Mouse (Mus musculus) C2C12 (cell line): ENCODE measurements around the gene Mylk4. TPM values are rescaled to one million over a fixed set of nuclear protein-coding genes. Genes with fewer than 3 reads are reported as not detected.

ENCODE experiments used
- H3K27me3 ChIP-seq: one replicate; pipeline ENCODE4 v1.6.1; 2011; ENCODE audit not compliant: control insufficient read depth, insufficient read depth, insufficient read length
- H3K36me3 ChIP-seq: one replicate; pipeline ENCODE4 v1.6.1; 2011; ENCODE audit not compliant: control insufficient read depth, insufficient read depth
- H3K4me3 ChIP-seq: one replicate; pipeline ENCODE4 v1.5.1; 2011; ENCODE audit warnings: mild to moderate bottlenecking, control low read depth; ENCODE audit not compliant: poor library complexity, insufficient read depth, severe bottlenecking
- H3K79me2 ChIP-seq: one replicate; pipeline ENCODE4 v1.6.1; 2011; ENCODE audit not compliant: control insufficient read depth, insufficient read depth
- H3K79me3 ChIP-seq: one replicate; pipeline ENCODE4 v1.6.1; 2011; ENCODE audit warnings: low read depth, control low read depth
- H3ac ChIP-seq: one replicate; pipeline ENCODE3; 2011; ENCODE audit warnings: low read depth; ENCODE audit not compliant: control insufficient read depth, insufficient read length
- CEBPB ChIP-seq: IDR thresholded peaks from one replicate; pipeline ENCODE4 v1.6.1; 2011; ENCODE audit warnings: low read depth, mild to moderate bottlenecking, control low read depth, moderate library complexity
- CTCF ChIP-seq: IDR thresholded peaks from one replicate; pipeline ENCODE4 v1.5.1; 2011; ENCODE audit not compliant: control insufficient read depth, insufficient read depth, insufficient read length
- FOSL1 ChIP-seq: IDR thresholded peaks from one replicate; pipeline ENCODE4 v1.8.0; 2011; ENCODE audit warnings: mild to moderate bottlenecking, low read length; ENCODE audit not compliant: poor library complexity, insufficient read depth, severe bottlenecking
- MAX ChIP-seq: IDR thresholded peaks from one replicate; pipeline ENCODE4 v1.6.1; 2011; ENCODE audit warnings: mild to moderate bottlenecking, control low read depth
- MYOD1 ChIP-seq: IDR thresholded peaks from one replicate; pipeline ENCODE4 v1.6.1; 2011; ENCODE audit warnings: low read depth; ENCODE audit not compliant: control insufficient read depth, insufficient read length
- MYOG ChIP-seq: IDR thresholded peaks from one replicate; pipeline ENCODE4 v1.6.1; 2011; ENCODE audit not compliant: control insufficient read depth, insufficient read length; ENCODE audit errors: extremely low read depth
- USF1 ChIP-seq: IDR thresholded peaks from one replicate; pipeline ENCODE4 v1.6.1; 2011; ENCODE audit warnings: low read depth, mild to moderate bottlenecking, control low read depth, moderate library complexity
- polyA plus RNA-seq: library from polyadenylated mRNA; unstranded; fragments of >200 nt; fragmentation: generic; extraction: Trizol; gene quantifications from one replicate; pipeline ENCODE4 v1.2.1, GENCODE M21; 2012; ENCODE audit warnings: missing spikeins

Mylk4 gene
- polyA plus RNA-seq, 1 experiment, result 15.0 TPM

DNA sequence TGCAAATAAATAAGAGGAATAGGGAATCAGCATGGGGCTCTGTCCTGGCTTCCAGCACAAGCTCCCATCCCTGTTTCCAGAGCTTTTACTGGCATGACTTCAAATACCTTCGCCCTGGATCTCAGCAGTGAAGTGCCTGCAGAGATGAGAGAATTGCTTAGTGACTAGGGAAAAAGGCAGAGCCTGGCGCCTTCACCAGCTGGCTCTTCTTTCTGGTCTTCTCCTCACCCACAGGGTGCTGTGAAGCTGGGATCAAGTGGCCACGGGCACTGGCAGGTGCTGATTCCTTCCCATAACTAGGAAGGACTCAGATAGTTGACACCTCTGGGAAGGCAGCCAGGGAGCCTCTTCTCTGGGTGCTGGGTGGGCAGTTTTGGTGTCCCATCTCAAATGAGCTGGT, 115.5 kb downstream of the Mylk4 start:
- no peaks in the 10 kb centered on the region for H3K36me3 ChIP-seq
- H3ac ChIP-seq, result no peak overlapping the region
- H3K79me2 ChIP-seq, result no peaks in the 10 kb centered on the region
- H3K4me3 ChIP-seq, result no peak overlapping the region
- TF ChIP-seq USF1, result no peak
- no peak for TF ChIP-seq CEBPB
- no peak for TF ChIP-seq MYOD1
- TF ChIP-seq FOSL1, result no peak
- no peak for TF ChIP-seq MAX
- no peak for TF ChIP-seq CTCF
- TF ChIP-seq MYOG, result no peak
- H3K27me3 ChIP-seq, result no peaks in the 10 kb centered on the region
- no peaks in the 10 kb centered on the region for H3K79me3 ChIP-seq

GRCm38 (mm10) chr13:32667386-32667785, 116.4 kb downstream of the Mylk4 start:
- no peak overlapping the region for H3K4me3 ChIP-seq
- H3K79me2 ChIP-seq, result no peaks in the 10 kb centered on the region
- no peaks in the 10 kb centered on the region for H3K79me3 ChIP-seq
- H3K27me3 ChIP-seq, result no peaks in the 10 kb centered on the region
- H3K36me3 ChIP-seq, result no peaks in the 10 kb centered on the region
- no peak overlapping the region for H3ac ChIP-seq
- TF ChIP-seq CTCF, result no peak
- no peak for TF ChIP-seq MAX
- no peak for TF ChIP-seq CEBPB
- no peak for TF ChIP-seq MYOG
- TF ChIP-seq USF1, result no peak
- no peak for TF ChIP-seq FOSL1
- no peak for TF ChIP-seq MYOD1

DNA sequence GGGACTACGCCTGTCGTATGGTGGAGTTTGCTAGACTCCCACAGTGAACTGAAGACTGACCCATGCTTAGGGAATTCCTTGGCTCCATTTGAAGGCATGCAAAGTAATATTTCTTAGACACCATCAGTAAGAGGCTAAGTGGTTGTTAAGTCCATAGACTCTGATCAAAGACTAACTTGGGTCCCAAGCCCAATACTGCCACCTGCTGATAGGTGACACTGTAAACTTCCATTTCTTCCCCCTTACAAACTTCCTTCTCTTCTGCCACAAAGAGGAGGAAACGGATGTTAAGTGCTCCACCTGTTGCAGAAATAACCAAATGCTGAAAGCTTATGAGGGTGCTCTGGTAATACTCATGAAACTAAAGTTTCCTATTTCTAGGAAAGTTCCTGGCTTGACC, 121.7 kb downstream of the Mylk4 start:
- Histone ChIP-seq H3K36me3 (no peaks in the 10 kb centered on the region), H3K27me3 (no peaks in the 10 kb centered on the region), H3K79me2 (no peaks in the 10 kb centered on the region), H3K4me3 (no peak overlapping the region), H3K79me3 (no peaks in the 10 kb centered on the region), H3ac (no peak overlapping the region)
- TF ChIP-seq MYOG (no peak), CTCF (no peak), MAX (no peak), MYOD1 (no peak), USF1 (no peak), CEBPB (no peak)

GRCm38 (mm10) chr13:32660294-32660693, 123.5 kb downstream of the Mylk4 start:
- TF ChIP-seq MAX, result no peak
- H3K79me3 ChIP-seq, result no peaks in the 10 kb centered on the region
- no peaks in the 10 kb centered on the region for H3K36me3 ChIP-seq
- H3ac ChIP-seq, result no peak overlapping the region
- no peaks in the 10 kb centered on the region for H3K27me3 ChIP-seq
- no peaks in the 10 kb centered on the region for H3K79me2 ChIP-seq
- no peak overlapping the region for H3K4me3 ChIP-seq

- H3K79me2 ChIP-seq, result no peaks in the 10 kb centered on the region
- no peaks in the 10 kb centered on the region for H3K36me3 ChIP-seq
- no peaks in the 10 kb centered on the region for H3K79me3 ChIP-seq
- no peaks in the 10 kb centered on the region for H3K27me3 ChIP-seq
- no peak for TF ChIP-seq MAX
- TF ChIP-seq FOSL1, result no peak
- no peak for TF ChIP-seq USF1
- no peak for TF ChIP-seq CTCF
- H3K4me3 ChIP-seq, result no peak overlapping the region
- no peak overlapping the region for H3ac ChIP-seq
These were observed 124.5 kb downstream of the Mylk4 start for GRCm38 (mm10) chr13:32659271-32659670.

DNA sequence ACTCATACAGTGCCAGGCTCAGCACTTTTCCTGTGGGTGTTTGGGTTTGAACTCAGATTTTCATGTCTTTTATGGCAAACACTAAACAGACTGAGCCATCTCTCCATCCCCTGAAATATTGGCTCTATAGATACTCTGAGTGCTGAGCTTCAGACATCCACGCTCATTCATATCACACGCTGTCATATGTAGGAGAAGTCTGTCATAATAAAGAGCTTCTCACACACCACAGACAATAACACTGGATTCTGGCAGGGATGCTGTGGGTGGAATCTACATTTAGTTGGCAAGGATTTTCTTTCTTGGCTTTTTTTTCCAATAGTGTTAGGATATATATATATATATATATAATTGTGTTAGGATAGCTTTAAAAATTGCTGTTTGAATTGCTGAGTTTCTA, 126.2 kb downstream of the Mylk4 start:
- Histone ChIP-seq H3K79me2 (no peaks in the 10 kb centered on the region), H3K79me3 (no peaks in the 10 kb centered on the region), H3K4me3 (no peak overlapping the region), H3K36me3 (no peaks in the 10 kb centered on the region), H3ac (no peak overlapping the region), H3K27me3 (no peaks in the 10 kb centered on the region)
- TF ChIP-seq MYOG, result no peak
- TF ChIP-seq FOSL1, result no peak
- TF ChIP-seq MAX, result no peak
- no peak for TF ChIP-seq USF1
- TF ChIP-seq MYOD1, result no peak
- TF ChIP-seq CEBPB, result no peak
- TF ChIP-seq CTCF, result no peak

Other genes starting within 250 kb of the Mylk4 start
- gene Wrnip1, start 18.1 kb upstream of the Mylk4 start, polyA plus RNA-seq, result 42.1 TPM
- gene D930007J09Rik, start 18.9 kb upstream of the Mylk4 start, polyA plus RNA-seq, result not detected
- gene Serpinb1a, start 67.2 kb upstream of the Mylk4 start, polyA plus RNA-seq, result 5.7 TPM
- gene Serpinb1c, start 114.3 kb upstream of the Mylk4 start, polyA plus RNA-seq, result 0.04 TPM
- 1.0 TPM for gene Serpinb6b, start 181.3 kb upstream of the Mylk4 start, polyA plus RNA-seq
- 4.0 TPM for gene Serpinb9, start 219.3 kb upstream of the Mylk4 start, polyA plus RNA-seq
- 1.1 TPM for gene Serpinb9b, start 243.5 kb upstream of the Mylk4 start, polyA plus RNA-seq